Mouse (Mus musculus): ENCODE measurements around the gene Colgalt1.

Gene Colgalt1

GRCm38 (mm10) chr8:71610822-71611651 lies at the start of gene Colgalt1:
Colgalt1 (plus strand) TSS chr8:71610998.
- DNase-seq (ENCODE audit: low spot score), result peak; percentile 93

- no peak for DNase-seq (ENCODE audit: low spot score)
Observed at GRCm38 (mm10) chr8:71561401-71561800, 49.4 kb upstream of the Colgalt1 start.

- peak; percentile 64 for DNase-seq (ENCODE audit: low spot score)
Observed at GRCm38 (mm10) chr8:71562751-71563150, 48.0 kb upstream of the Colgalt1 start.

- DNase-seq (ENCODE audit: low spot score), result no peak
Observed at GRCm38 (mm10) chr8:71563992-71564391, 46.8 kb upstream of the Colgalt1 start.

- DNase-seq (ENCODE audit: low spot score), result no peak
Observed at GRCm38 (mm10) chr8:71566501-71566900, 44.3 kb upstream of the Colgalt1 start, which contains the start of gene Nxnl1. Nxnl1 (minus strand) TSS chr8:71566601.

DNA sequence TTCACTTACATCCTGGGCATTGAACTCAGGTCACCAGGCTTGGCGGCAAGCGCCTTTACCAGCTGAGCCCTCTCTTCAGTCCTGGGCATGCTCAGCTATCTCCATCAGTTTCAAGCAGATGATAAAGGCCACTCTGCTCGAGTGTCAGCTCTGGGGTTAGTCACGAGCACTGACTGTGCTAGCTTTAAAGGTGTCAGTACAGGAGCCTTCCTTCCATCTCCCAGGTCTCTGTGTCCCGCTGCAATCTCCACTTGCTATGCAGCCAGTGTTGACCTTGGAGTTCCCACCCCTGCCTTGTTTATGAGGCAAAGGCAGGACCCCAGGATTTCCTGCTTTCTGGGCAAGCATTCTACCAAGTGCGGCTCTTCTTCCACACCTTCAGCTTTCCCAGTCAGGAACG lies 43.2 kb upstream of the Colgalt1 start:
- DNase-seq (ENCODE audit: low spot score), result no peak

DNA sequence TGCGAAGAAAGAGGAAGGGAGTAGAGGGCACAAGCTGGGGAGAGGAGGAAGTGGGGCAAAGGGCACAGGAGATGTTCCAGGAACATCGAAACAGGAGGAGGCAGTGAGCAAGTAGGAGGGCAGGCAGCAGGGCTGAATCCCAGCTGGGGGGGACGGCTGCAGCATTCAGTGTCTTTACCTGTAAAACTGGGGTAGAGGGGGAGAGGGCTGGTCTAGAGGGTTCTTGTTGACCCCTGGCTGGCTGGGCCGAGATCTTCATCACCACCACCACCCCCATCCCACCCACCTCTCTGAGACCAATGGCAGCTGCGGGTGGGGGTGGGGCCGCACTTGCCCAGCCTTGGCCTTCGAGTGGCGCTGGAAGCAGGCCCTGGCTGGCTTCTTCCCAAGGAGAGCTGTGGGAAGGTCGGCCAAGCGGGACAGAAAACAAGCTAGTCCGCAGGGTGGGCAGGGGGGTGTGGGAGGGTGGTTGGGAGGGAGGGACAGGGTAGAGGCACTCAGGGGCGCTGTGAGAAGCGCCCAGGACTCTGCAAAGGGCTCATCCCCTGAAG lies 42.3 kb upstream of the Colgalt1 start, which contains the start of gene Slc27a1:
TSS of gene Slc27a1 (plus strand) at position 496 of the 551 bp plus-strand sequence.
- no peak for DNase-seq (ENCODE audit: low spot score)

DNA sequence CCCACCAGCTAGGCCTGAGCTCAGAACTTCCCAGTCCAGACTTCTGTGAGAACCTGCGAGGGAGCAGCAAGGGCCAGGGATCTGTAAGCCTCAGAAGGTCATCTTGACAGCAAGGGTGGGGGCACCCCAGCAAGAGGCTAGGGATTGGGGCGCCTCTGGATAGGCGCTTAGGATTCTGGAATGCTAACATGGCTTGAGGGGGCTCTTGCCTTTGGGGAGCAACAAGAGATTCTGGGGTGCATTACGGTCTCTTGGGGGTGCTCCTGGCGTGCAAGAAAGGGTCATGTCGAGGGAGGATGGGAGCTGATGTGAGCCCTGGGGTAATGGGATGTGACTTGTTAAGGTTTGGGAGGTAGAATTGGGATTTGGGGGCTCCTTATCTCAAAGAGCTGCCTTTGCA lies 41.9 kb upstream of the Colgalt1 start:
- DNase-seq (ENCODE audit: low spot score), result no peak

- DNase-seq (ENCODE audit: low spot score), result peak; percentile 68
Observed at GRCm38 (mm10) chr8:71569366-71570290, 41.2 kb upstream of the Colgalt1 start.

DNA sequence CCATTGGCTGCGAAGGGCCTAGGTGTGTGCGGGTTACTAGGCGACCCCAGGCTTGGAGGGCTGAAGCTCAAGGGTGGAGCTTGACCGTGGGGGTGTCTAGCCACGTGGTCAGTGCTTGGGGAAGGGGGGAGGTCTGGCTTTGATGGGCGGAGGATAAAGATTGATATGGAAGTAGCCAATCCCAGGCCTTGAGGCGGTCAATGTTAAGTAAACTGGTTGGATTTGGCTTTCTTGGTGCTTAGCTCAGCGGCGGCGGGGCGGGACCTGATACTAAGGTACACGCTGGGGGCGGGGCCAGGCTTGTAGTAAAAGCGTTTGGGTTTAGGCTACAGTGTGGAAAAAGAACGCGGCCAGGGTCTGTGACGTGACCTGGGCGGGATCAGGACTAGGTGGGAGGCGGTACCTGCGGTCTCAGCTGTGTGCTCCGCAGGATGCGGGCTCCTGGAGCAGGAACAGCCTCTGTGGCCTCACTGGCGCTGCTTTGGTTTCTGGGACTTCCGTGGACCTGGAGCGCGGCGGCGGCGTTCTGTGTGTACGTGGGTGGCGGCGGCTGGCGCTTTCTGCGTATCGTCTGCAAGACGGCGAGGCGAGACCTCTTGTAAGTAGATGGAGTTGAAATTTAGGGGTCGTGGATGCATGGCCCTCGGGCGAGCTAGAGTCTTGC lies 40.4 kb upstream of the Colgalt1 start:
- peak; percentile 71 for DNase-seq (ENCODE audit: low spot score)

DNA sequence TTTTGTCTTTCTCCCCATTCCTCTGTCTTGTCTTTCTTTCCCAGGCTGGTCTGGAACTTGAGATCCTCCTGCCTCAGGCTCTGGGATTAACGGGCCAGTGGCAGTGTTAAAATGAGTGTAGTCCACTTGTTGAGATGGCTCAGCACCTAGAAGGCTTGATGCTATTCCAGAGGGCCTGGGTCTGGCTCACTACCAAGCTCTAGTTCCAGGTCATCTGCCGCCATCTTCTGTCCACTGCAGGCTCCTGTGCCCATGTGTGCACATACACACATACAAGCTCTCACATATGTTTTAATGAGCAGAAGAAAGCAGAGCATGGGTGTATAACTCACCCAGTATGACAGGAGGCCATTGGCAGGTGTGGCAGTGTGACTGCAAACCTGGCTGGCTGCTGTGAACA lies 38.7 kb upstream of the Colgalt1 start:
- DNase-seq (ENCODE audit: low spot score), result no peak

DNA sequence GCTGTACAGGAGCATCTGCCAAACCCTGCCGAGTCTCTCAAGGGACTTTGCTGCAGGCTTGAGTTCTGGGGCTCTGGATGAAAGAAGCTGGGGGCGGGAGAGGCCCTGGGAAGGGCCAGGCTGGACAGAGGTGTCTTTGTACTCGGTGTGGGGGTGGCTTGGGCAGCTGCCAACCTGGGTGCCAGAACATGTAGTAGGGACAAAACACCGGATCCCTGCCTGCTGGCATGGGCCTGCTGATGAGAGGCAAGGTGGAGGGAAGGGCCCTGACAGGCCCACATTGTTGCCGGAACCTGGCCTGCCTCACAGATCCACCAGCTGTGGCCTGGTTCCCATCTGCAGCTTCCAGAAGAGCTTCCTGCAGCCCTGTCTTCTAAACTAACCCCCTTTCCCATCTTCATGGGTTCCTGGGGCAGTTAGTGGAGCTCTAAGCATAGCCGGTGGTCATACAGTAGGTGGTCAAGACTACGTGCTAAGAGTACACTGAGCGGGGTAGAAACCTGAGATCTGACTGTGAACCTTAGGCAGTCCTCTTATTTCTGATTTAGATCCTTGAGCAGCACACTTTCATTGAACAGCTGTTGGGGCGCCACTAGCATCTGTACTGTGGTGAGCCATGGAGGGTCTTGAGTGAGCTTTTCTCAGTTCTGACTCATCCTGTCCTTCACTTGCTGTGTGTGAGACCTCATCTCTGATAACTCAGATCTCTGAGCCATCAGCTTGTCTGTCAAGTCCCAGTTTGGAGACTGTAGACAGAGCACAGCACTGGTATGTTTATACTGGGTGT lies 37.8 kb upstream of the Colgalt1 start:
- no peak for DNase-seq (ENCODE audit: low spot score)

DNA sequence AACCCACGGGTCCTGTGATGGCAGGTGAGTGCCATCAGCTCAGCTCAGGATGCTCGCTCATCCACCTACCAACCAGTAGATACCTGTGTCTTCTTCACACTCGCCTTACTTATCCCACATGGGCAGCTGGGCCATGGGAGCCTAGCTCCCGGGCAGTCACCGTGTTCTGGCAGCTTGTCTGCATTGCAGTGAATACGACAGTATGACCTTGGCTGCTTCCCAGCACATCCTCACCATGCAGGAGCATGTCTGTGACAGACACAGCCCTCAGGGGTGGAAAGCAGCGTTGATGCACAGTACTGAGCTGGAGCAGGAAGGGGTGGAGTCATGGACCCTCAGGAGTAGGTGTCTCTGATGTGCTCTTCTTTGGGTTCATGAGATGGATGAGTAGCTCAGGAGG lies 36.4 kb upstream of the Colgalt1 start:
- no peak for DNase-seq (ENCODE audit: low spot score)

GRCm38 (mm10) chr8:71575020-71575419 lies 35.8 kb upstream of the Colgalt1 start:
- no peak for DNase-seq (ENCODE audit: low spot score)

- no peak for DNase-seq (ENCODE audit: low spot score)
Observed at GRCm38 (mm10) chr8:71577856-71578387, 32.9 kb upstream of the Colgalt1 start.

DNA sequence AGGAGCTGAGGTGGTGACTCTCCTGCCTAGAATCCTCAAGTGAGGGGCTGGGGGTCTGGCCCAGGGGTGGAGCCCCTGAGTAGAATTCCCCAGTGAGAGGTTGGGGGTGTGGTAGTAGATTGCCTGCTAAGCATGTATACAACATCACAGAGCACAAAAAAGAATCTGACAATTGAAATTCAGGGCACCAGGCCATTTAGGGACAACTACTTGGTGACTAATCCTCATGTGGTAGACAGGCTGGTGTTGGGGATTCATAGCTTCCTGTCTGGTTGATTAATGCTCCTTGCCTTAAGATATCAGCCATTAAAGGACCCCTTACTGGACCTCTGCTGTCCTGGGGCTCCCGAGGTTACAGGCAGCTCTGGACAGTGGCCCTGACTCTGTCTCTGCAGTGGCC lies 31.8 kb upstream of the Colgalt1 start:
- DNase-seq (ENCODE audit: low spot score), result no peak

DNA sequence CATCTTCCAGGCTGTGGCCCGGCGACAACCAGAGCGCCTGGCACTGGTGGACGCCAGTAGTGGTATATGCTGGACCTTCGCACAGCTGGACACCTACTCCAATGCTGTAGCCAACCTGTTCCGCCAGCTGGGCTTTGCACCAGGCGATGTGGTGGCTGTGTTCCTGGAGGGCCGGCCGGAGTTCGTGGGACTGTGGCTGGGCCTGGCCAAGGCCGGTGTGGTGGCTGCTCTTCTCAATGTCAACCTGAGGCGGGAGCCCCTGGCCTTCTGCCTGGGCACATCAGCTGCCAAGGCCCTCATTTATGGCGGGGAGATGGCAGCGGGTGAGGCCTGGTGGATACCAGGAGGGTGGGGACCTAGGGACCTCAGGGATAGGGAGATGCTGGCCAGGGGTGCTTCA lies 31.3 kb upstream of the Colgalt1 start:
- no peak for DNase-seq (ENCODE audit: low spot score)

- no peak for DNase-seq (ENCODE audit: low spot score)
Observed at GRCm38 (mm10) chr8:71580201-71580600, 30.6 kb upstream of the Colgalt1 start.

- no peak for DNase-seq (ENCODE audit: low spot score)
Observed at GRCm38 (mm10) chr8:71586891-71587290, 23.9 kb upstream of the Colgalt1 start.

DNA sequence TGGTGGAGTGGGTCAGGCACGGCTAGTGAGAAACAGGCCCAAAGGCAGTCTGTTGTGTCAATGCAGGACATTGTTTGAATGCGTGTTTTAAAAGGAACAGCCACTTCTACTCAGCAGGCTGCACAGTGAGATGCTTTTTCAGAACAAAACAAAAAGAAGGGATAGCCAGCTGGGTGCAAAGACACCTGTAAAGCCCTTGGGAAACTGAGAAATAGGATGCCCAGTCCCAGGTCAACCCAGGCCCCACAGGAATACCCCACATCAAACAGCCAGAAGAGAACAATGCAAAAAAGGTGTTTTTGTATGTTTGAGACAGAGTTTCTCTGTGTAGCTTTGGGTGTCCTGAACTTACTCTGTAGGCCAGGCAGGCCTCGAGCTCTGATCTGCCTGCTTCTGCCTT lies 22.0 kb upstream of the Colgalt1 start:
- DNase-seq (ENCODE audit: low spot score), result no peak

- DNase-seq (ENCODE audit: low spot score), result no peak
Observed at GRCm38 (mm10) chr8:71591017-71591416, 19.8 kb upstream of the Colgalt1 start.

Data from spleen, adult 12 weeks (tissue).